Mouse (Mus musculus) retina, embryonic 14.5 days (tissue): ENCODE data around the gene Cdh10.

Experiments
- DNase-seq: peaks from one replicate; pipeline ENCODE4 v3.0.0-alpha.2; 2015; ENCODE audit warnings: low spot score

Cdh10 gene

GRCm38 (mm10) chr15:18818185-18818973, at the start of gene Cdh10:
Gene Cdh10 (plus strand): TSS chr15:18818947.
- DNase-seq: peak; percentile 77

GRCm38 (mm10) chr15:18809148-18809827, 9.5 kb upstream of the Cdh10 start:
- DNase-seq: no peak

- peak; percentile 2 for DNase-seq
Measured at GRCm38 (mm10) chr15:18817707-18818106, 1.0 kb upstream of the Cdh10 start.

GRCm38 (mm10) chr15:18820226-18820625, 1.5 kb downstream of the Cdh10 start:
- DNase-seq: no peak

- peak; percentile 89 for DNase-seq
Measured at GRCm38 (mm10) chr15:18821114-18821756, 2.5 kb downstream of the Cdh10 start.

- DNase-seq: no peak
Measured at GRCm38 (mm10) chr15:18823420-18823819, 4.7 kb downstream of the Cdh10 start.

- DNase-seq: peak; percentile 82
Measured at GRCm38 (mm10) chr15:18832263-18832662, 13.5 kb downstream of the Cdh10 start.

GRCm38 (mm10) chr15:18841769-18842168, 23.0 kb downstream of the Cdh10 start:
- DNase-seq: no peak

- DNase-seq: peak; percentile 19
Measured at GRCm38 (mm10) chr15:18844807-18845206, 26.1 kb downstream of the Cdh10 start.

- DNase-seq: no peak
Measured at GRCm38 (mm10) chr15:18850497-18850896, 31.8 kb downstream of the Cdh10 start.

GRCm38 (mm10) chr15:18858135-18858534, 39.4 kb downstream of the Cdh10 start:
- DNase-seq: no peak

GRCm38 (mm10) chr15:18869871-18870270, 51.1 kb downstream of the Cdh10 start:
- DNase-seq: no peak

GRCm38 (mm10) chr15:18881467-18881866, 62.7 kb downstream of the Cdh10 start:
- peak; percentile 36 for DNase-seq

- no peak for DNase-seq
Measured at GRCm38 (mm10) chr15:18886673-18887072, 67.9 kb downstream of the Cdh10 start.

- peak; percentile 22 for DNase-seq
Measured at GRCm38 (mm10) chr15:18888912-18889311, 70.2 kb downstream of the Cdh10 start.

- DNase-seq: peak; percentile 26
Measured at GRCm38 (mm10) chr15:18890358-18890757, 71.6 kb downstream of the Cdh10 start.

- no peak for DNase-seq
Measured at GRCm38 (mm10) chr15:18900776-18901175, 82.0 kb downstream of the Cdh10 start.

- DNase-seq: no peak
Measured at GRCm38 (mm10) chr15:18904131-18904530, 85.4 kb downstream of the Cdh10 start.

GRCm38 (mm10) chr15:18910612-18911011, 91.9 kb downstream of the Cdh10 start:
- DNase-seq: no peak

- no peak for DNase-seq
Measured at GRCm38 (mm10) chr15:18925392-18926117, 106.8 kb downstream of the Cdh10 start.

- no peak for DNase-seq
Measured at GRCm38 (mm10) chr15:18926964-18927363, 108.2 kb downstream of the Cdh10 start.

GRCm38 (mm10) chr15:18952266-18952665, 133.5 kb downstream of the Cdh10 start:
- no peak for DNase-seq
